Mouse (Mus musculus) forebrain, embryonic 15.5 days (tissue): ENCODE measurements around the gene Pdzd4. TPM values are rescaled to one million over a fixed set of nuclear protein-coding genes. Genes with fewer than 3 reads are reported as not detected.

Experiments
- ATAC-seq: fragments of 200-750 bp; cut with Nextera tagmentation; replicated peaks from 2 replicates; pipeline ENCODE4 v1.8.0; 2017; ENCODE audit warnings: mild to moderate bottlenecking, moderate TSS enrichment, moderate library complexity
- H3K27ac ChIP-seq: fragments of 300-500 bp; sonication (generic); replicated peaks from 2 replicates; pipeline ENCODE4 v1.5.1; 2015; ENCODE audit warnings: mild to moderate bottlenecking, inconsistent platforms
- H3K27me3 ChIP-seq: fragments of 300-500 bp; sonication (generic); 2 replicates; pipeline ENCODE4 v1.6.1; 2015; ENCODE audit warnings: inconsistent platforms
- H3K36me3 ChIP-seq: fragments of 300-500 bp; sonication (generic); 2 replicates; pipeline ENCODE4 v1.6.1; 2015; ENCODE audit warnings: mild to moderate bottlenecking, inconsistent platforms
- H3K4me1 ChIP-seq: fragments of 300-500 bp; sonication (generic); 2 replicates; pipeline ENCODE4 v1.6.1; 2015; ENCODE audit warnings: inconsistent platforms
- H3K4me2 ChIP-seq: fragments of 300-500 bp; sonication (generic); replicated peaks from 2 replicates; pipeline ENCODE4 v1.6.1; 2015; ENCODE audit warnings: mild to moderate bottlenecking, inconsistent platforms
- H3K4me3 ChIP-seq: fragments of 300-500 bp; sonication (generic); 2 replicates; pipeline ENCODE4 v1.5.1; 2015; ENCODE audit warnings: mild to moderate bottlenecking, inconsistent platforms
- H3K9ac ChIP-seq: fragments of 300-500 bp; sonication (generic); replicated peaks from 2 replicates; pipeline ENCODE4 v1.6.1; 2015; ENCODE audit warnings: mild to moderate bottlenecking, inconsistent platforms
- H3K9me3 ChIP-seq: fragments of 300-500 bp; sonication (generic); 2 replicates; pipeline ENCODE4 v1.6.1; 2016; ENCODE audit warnings: inconsistent platforms
- WGBS: fragments of 180-500 bp; shearing (Covaris S2); methylation state at CpG from one replicate; pipeline ENCODE4 v1.1.7; 2015; ENCODE audit warnings: mixed read lengths; 5-methylcytosine and 5-hydroxymethylcytosine counted together
- polyA plus RNA-seq: library from polyadenylated mRNA; unstranded; fragments of >200 nt; fragmentation: Nextera tagmentation; extraction: Ambion mirVana; gene quantifications from 2 replicates; pipeline ENCODE4 v1.2.1, GENCODE M21; 2015

The Pdzd4 gene
- polyA plus RNA-seq, 1 experiment from 2014 or later = 3.9 TPM

DNA sequence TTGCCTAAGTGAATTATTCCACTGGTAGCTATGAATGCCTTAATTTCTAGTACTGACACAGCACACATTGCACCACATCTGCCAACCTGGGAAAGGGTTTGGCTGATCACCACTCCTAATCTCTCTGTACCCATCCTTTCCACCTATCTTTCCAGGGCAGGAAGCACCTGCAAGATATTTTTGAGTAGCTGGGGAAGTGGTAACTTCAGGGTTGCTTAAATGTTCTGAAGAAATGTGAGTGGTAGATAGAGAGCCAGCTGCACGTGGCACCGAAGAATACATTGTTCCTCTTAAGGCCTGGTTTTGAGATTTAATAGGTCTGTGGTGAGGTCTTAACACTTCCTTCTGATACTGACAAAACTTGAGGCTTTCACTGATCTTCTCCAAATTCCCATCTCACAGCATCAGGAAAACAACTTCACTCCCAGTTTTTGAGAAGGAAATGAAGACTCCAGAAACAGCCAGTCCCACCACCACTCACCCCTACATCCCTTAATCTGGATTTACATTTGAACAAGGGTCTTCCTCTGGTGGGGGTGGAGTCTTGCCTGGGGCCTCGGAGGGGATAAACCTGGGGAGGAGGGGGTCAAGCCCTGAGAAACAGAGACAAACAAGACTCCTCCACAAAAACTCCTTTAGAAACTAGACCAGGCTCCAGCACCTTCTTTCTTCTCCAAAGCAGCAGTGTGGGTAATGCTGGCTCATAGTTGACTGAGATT is 8.0 kb downstream of the Pdzd4 start:
- no peaks in the 10 kb centered on the region for H3K36me3 ChIP-seq
- no peak overlapping the region for H3K27ac ChIP-seq
- H3K4me1 ChIP-seq = peaks cover 9% of the 10 kb centered on the region; the same call in 1 of the 2 replicates
- H3K4me2 ChIP-seq = no peak overlapping the region
- H3K9ac ChIP-seq = no peak overlapping the region
- no peaks in the 10 kb centered on the region for H3K9me3 ChIP-seq
- no peak for ATAC-seq
- no peak overlapping the region for H3K4me3 ChIP-seq
- no peaks in the 10 kb centered on the region for H3K27me3 ChIP-seq
- 55% methylated on average over 3 of the region's 3 CpGs for WGBS

DNA sequence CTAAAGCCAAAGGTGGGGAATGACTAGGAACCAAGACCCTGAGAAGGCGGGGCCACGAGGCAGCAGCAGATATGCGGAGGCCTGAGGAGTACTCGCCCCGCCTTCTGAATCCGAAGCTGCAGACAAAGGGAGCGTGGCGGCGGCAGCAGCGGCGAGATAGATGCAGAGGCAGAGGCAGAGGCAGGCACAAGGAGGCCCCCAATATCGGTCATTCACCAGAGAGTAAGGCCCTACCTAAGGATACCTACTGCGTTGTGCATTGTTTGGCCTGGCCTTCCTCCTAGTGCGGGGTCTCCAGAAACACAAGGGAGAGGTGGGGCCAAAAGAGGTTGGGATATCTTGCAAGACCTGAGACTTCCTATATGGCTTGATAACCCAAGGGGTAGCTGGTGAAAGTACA is 9.7 kb downstream of the Pdzd4 start:
- Histone ChIP-seq H3K4me2 (peak overlapping the region; percentile 50), H3K4me1 (peaks cover 5% of the 10 kb centered on the region; the same call in 1 of the 2 replicates), H3K4me3 (peak overlapping the region; percentile 39), H3K27ac (peak overlapping the region; percentile 66), H3K9me3 (no peaks in the 10 kb centered on the region), H3K27me3 (no peaks in the 10 kb centered on the region), H3K9ac (peak overlapping the region; percentile 56), H3K36me3 (no peaks in the 10 kb centered on the region)
- WGBS = 17% methylated on average over 14 of the region's 14 CpGs
- peak; percentile 90 for ATAC-seq

DNA sequence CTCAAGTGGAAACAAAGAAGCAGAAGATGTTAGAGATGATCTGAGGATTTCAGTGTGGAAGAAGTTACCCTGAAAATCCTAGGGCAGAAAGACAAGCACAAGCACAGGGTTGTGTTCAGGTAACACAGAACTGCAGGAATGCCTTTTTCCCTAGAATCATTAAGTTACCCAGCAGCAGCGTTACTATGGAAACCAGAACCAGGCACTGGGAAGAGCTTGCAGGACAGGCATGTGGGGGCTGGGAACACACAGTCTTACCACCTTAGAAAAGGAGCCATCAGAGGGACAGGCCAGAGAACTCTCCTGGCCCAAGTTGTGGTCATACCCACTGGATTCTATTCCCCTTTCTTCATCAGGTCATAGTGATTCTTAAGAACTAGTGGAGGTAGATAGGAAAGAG is 19.0 kb downstream of the Pdzd4 start:
- Histone ChIP-seq H3K4me1 (no peaks in the 10 kb centered on the region), H3K27me3 (no peaks in the 10 kb centered on the region)

DNA sequence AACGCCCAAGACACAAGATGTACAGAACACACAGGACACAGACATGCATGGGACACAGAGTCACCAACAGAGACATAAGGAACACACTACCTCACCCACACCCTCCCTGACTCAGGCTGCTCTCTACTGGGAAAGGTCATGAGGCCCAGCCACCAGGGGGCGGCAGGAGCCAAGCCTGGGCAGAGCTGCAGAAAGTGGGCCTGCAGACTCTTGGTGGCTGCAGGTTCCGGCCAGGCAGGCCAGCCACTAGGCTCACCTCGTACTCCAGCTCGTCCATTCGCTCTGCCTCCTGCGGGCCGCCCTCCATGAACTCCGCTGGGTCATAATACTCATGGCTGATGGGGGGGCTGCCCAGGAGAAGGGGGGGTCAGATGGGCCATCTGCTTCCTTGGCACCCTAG is 26.3 kb downstream of the Pdzd4 start:
- Histone ChIP-seq H3K27me3 (no peaks in the 10 kb centered on the region), H3K27ac (no peak overlapping the region), H3K4me3 (no peak overlapping the region), H3K4me1 (no peaks in the 10 kb centered on the region), H3K9me3 (no peaks in the 10 kb centered on the region), H3K4me2 (no peak overlapping the region), H3K36me3 (peaks cover 5% of the 10 kb centered on the region; the same call in 1 of the 2 replicates), H3K9ac (no peak overlapping the region)
- 31% methylated on average over 9 of the region's 9 CpGs for WGBS
- ATAC-seq = peak; percentile 67

More for the DNA sequence above, 19.0 kb downstream of the Pdzd4 start:
- H3K27ac ChIP-seq = no peak overlapping the region; the same call in 1 of the 2 replicates
- H3K9ac ChIP-seq = no peak overlapping the region
- H3K4me3 ChIP-seq = no peak overlapping the region
- no peak overlapping the region for H3K4me2 ChIP-seq
- WGBS = 85% methylated on average over 1 of the region's 1 CpGs
- H3K9me3 ChIP-seq = no peaks in the 10 kb centered on the region
- no peak for ATAC-seq
- no peaks in the 10 kb centered on the region for H3K36me3 ChIP-seq

DNA sequence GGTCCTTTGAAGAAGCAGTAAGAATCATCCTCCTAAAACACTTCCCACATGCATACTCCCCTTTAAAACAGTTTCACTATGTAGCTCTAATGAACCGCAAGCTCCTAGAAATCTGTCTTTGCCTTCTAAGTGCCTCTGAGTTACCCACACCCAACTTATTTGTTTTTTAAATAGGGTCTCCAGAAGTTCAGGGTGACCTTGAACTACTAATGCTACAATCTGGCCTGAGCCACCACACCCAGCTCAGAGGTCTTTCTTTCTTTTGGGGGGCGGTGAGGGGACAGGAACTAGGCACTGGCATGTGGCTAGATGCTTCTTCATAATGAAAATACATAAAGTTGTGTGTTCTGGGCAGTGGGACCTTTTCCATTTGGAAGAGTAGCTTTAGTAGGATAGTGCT is 27.3 kb downstream of the Pdzd4 start:
- Histone ChIP-seq H3K9ac (no peak overlapping the region), H3K36me3 (peaks cover 5% of the 10 kb centered on the region; the same call in 1 of the 2 replicates)

DNA sequence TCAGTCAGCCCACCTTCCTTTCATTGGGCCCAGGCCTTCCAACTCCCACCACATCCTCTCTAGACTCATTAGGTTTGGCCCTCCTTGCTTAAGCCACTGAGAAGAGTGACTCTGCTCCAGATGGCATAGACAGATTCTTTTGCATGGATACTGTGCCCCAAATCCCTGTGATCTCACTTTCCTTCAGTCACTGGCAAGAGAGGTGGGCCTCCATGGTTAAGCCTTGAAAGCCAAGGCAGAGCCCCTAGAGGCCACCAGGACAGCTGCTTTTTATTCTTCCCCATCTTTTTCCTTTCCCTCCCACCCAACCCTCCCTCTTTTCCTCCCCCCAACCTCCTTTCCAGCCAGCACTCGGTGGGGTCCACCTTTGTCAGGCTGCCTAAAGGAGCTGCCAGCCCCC is 31.3 kb downstream of the Pdzd4 start:
- Histone ChIP-seq H3K4me3 (no peak overlapping the region), H3K27me3 (no peaks in the 10 kb centered on the region), H3K9me3 (no peaks in the 10 kb centered on the region), H3K27ac (no peak overlapping the region), H3K9ac (no peak overlapping the region), H3K4me2 (no peak overlapping the region), H3K4me1 (peaks cover 6% of the 10 kb centered on the region), H3K36me3 (peaks cover 12% of the 10 kb centered on the region; the same call in 1 of the 2 replicates)
- 0 out of 2 replicates have a peak, but pooled peaks have one; percentile 21 for ATAC-seq
- WGBS = no CpG with 5 or more reads among the region's 1 CpGs

More for the DNA sequence above, 27.3 kb downstream of the Pdzd4 start:
- Histone ChIP-seq H3K27me3 (no peaks in the 10 kb centered on the region), H3K4me3 (no peak overlapping the region), H3K27ac (no peak overlapping the region), H3K9me3 (no peaks in the 10 kb centered on the region), H3K4me1 (no peaks in the 10 kb centered on the region), H3K4me2 (no peak overlapping the region)
- no peak for ATAC-seq
- 96% methylated on average over 2 of the region's 2 CpGs for WGBS

DNA sequence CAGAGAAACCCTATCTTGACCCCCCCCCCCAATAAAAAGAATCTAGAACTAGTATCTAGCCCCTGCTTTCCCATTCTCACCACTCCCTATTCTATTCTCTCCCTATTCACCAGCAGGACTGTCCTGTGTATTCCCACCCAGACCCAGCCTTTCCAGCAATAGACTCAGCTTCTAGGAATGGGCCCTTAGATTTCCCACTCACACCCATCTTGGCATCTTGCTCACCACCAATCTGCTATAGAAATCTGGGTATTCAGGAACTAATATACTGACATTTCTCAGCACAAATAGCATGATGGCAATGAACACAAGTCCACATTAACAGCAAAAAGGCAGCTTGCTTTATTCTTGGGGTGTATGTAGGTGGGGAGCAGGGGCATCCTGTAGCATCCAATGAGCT is 31.7 kb downstream of the Pdzd4 start:
- H3K9me3 ChIP-seq = no peaks in the 10 kb centered on the region
- no peak overlapping the region for H3K27ac ChIP-seq
- H3K27me3 ChIP-seq = no peaks in the 10 kb centered on the region
- H3K4me2 ChIP-seq = no peak overlapping the region
- H3K4me1 ChIP-seq = peaks cover 10% of the 10 kb centered on the region
- no peak for ATAC-seq
- H3K9ac ChIP-seq = no peak overlapping the region
- no peak overlapping the region for H3K4me3 ChIP-seq
- H3K36me3 ChIP-seq = peaks cover 12% of the 10 kb centered on the region; the same call in 1 of the 2 replicates

DNA sequence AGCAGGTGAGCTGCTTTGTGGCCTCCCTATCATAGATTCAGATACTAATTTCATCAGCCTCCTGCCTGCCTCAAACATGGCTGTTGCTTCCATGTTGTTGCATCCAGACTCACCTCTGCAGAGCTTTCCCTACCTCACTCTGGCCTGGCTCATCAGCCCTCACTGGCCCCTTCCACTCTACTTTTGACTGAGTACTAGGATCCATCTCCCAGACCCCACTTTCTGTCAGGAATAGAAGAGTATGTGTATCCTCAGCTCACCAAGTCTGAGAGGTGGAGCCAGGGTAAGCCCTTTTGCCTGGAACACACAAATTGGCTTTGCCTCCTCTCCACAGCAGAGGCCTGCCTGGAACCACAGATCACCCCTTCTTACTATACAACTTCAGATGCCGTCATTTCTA is 36.3 kb downstream of the Pdzd4 start:
- ATAC-seq = no peak
- Histone ChIP-seq H3K36me3 (peaks cover 7% of the 10 kb centered on the region; the same call in 1 of the 2 replicates), H3K9me3 (no peaks in the 10 kb centered on the region), H3K4me1 (peaks cover 31% of the 10 kb centered on the region), H3K27me3 (no peaks in the 10 kb centered on the region), H3K9ac (no peak overlapping the region), H3K4me3 (no peak overlapping the region), H3K4me2 (0 out of 2 replicates have a peak overlapping the region, but pooled peaks have one; percentile 50), H3K27ac (no peak overlapping the region)
- WGBS = 81% methylated on average over 1 of the region's 1 CpGs

DNA sequence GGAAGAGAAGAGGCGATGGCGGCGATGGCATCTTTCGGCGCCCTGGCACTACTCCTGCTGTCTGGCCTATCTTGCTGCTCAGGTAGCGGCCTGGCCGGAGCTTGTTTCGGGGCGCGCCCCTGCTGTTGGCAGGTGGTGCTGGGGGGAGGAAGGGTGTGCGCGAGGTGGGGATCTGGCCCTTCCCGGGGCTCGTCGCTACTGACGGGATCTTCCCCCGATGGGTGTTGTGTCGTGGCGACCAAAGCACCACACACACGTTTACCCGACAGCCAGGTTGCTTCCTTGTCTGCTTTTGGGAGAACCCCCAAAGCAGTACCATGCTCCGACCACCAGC is 37.6 kb downstream of the Pdzd4 start:
- Histone ChIP-seq H3K27ac (peak overlapping the region; percentile 91), H3K9ac (peak overlapping the region; percentile 67), H3K4me2 (peak overlapping the region; percentile 50), H3K4me3 (peak overlapping the region; percentile 65), H3K27me3 (no peaks in the 10 kb centered on the region), H3K9me3 (no peaks in the 10 kb centered on the region), H3K36me3 (peaks cover 7% of the 10 kb centered on the region; the same call in 1 of the 2 replicates), H3K4me1 (peaks cover 31% of the 10 kb centered on the region)
- WGBS = 33% methylated on average over 22 of the region's 22 CpGs
- no peak; the same call in 1 of the 2 replicates for ATAC-seq

DNA sequence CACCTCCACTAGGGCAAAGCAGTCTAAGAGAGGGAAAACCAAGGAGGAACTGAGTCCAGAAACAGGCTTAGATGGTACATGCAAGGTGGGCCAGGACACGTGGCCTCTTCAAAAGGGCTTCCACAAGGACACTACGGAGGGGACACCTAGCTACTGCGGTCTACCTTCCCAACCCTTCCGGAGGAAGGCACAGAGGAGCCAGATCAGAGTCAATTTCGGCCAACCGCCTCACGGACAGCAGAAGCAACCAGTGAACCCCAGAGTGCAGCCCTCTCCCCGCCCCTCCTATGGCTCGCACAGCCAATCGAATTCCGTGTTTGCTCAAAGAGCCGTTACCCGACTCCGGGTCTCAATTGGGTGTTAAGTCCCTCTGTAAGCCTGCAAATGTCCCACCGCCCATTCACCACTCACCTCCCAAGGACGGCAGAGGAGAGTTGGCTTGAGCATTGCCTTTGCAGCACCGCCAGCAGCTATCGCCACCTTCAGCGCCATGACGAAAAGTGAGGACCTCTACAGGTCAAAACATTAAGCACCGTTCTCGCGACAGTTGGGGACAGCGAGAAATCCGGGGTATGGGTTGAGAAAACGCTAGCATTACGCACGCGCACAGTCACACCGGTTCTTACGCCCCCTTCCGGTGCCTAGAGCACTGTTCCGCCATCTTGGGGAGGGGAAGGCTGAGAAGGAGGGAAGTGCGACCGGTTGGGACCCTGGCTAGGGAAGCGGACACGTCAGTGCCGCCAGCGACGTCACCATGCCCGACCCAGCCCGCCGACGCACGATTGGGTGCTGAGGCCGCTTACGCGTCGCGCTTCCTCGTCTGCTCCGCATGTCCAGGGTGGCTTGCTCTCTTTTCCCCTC is 38.2 kb downstream of the Pdzd4 start, which contains the start of the genes Idh3g and Ssr4:
TSS of gene Idh3g (minus strand) at position 534 of the 861 bp plus-strand sequence.
TSS of gene Ssr4 (plus strand) at position 665 of the 861 bp plus-strand sequence.
- Histone ChIP-seq H3K4me2 (peak within 1 kb of the TSS; percentile 50), H3K9me3 (no peaks in the 10 kb centered on the region), H3K4me3 (peak within 1 kb of the TSS; percentile 65), H3K9ac (peak within 1 kb of the TSS; percentile 67), H3K27ac (peak within 1 kb of the TSS; percentile 91), H3K27me3 (no peaks in the 10 kb centered on the region), H3K36me3 (peaks cover 7% of the 10 kb centered on the region; the same call in 1 of the 2 replicates), H3K4me1 (peaks cover 31% of the 10 kb centered on the region)
- WGBS = 21% methylated on average over 52 of the region's 52 CpGs
- ATAC-seq = peak; percentile 97

DNA sequence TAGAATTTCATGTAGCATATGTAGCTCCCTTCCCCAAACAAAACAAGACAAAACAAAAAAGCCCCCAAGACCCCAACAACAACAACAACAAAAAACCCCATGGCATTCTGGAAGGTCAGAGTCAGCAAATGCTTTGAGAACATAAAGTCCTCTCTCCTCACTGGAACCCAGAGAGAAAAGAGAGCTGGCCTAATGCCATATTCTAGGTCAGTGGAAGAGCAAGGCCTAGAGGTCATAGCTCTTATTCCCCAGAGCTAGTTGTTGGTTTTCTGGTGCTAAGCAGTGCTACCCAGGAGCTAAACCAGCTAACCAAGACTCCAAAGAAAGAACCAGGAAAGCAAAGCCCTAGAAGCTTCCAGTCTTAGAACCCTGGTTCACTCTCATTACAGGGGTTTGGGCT is 39.1 kb downstream of the Pdzd4 start:
- Histone ChIP-seq H3K4me3 (peak overlapping the region; percentile 65), H3K27ac (peak overlapping the region; percentile 91), H3K36me3 (peaks cover 7% of the 10 kb centered on the region; the same call in 1 of the 2 replicates), H3K4me2 (peak overlapping the region; percentile 50), H3K9ac (peak overlapping the region; percentile 63), H3K9me3 (no peaks in the 10 kb centered on the region), H3K4me1 (peaks cover 31% of the 10 kb centered on the region), H3K27me3 (no peaks in the 10 kb centered on the region)
- ATAC-seq = no peak

DNA sequence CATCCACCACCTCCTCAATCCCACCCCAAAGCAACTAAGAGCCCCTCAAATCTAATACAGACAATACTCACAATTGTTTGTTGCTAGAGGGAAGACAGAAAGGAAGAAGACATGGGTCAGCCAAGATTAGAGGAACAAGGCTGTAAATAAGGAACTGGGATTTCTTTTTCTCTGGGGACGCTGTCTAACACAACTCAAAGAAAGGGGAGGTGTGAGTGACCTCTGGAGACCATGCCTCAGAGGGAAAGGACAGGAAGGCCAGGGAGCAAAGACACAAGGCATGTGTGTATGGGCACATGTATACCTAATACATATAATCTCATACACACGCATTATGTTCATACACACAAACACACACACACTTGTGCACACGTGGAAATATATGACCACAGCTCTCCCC is 42.5 kb downstream of the Pdzd4 start:
- Histone ChIP-seq H3K36me3 (peaks cover 26% of the 10 kb centered on the region), H3K27ac (no peak overlapping the region), H3K27me3 (no peaks in the 10 kb centered on the region), H3K9me3 (no peaks in the 10 kb centered on the region), H3K9ac (no peak overlapping the region), H3K4me2 (no peak overlapping the region), H3K4me3 (no peak overlapping the region), H3K4me1 (peaks cover 16% of the 10 kb centered on the region)
- no peak for ATAC-seq
- 92% methylated on average over 3 of the region's 3 CpGs for WGBS
